Mouse (Mus musculus) adrenal gland, adult 2 months (tissue): ENCODE data around the gene Rbp7. TPM values are rescaled to one million over a fixed set of nuclear protein-coding genes. Genes with fewer than 3 reads are reported as not detected.
"Not testable (repeated sequence)": the region's sequence is repeated elsewhere in the genome, so short reads cannot be mapped to it uniquely, and the experiment has no call there.

Experiments
- DNase-seq: peaks from one replicate; pipeline ENCODE4 v3.0.0; 2021
- long read RNA-seq: library from polyadenylated mRNA; stranded (forward); transcript quantifications from one replicate; pipeline ENCODE4 v2.0.0, GENCODE M21; 2021
- polyA plus RNA-seq: library from polyadenylated mRNA; depleted of rRNA; stranded (reverse); fragments of >200 nt; gene quantifications from 2 replicates; pipeline ENCODE4 v1.2.3, GENCODE M21; 2012; rRNA removed
- total RNA-seq, 2 experiments: library from RNA; stranded (reverse); gene quantifications; 2 replicates each; pipeline ENCODE4 v1.2.3; 2021

Rbp7 gene
- 10 to 100 TPM; 13.3 to 14.3 TPM for total RNA-seq
- 3.4 and 6.1 TPM in 2 replicates for polyA plus RNA-seq
- long read RNA-seq, transcript Rbp7-201 (4 exons, 619 nt), result major isoform, 17 of 18 reads
- long read RNA-seq, partial matches to known transcripts, result 0 of 18 reads
- long read RNA-seq, other reads (novel, unspliced or antisense), result 1 of 18 reads

GRCm38 (mm10) chr4:149454879-149455278, at the start of gene Rbp7:
Gene Rbp7 (minus strand): TSS chr4:149454978.
- no peak for DNase-seq

GRCm38 (mm10) chr4:149504363-149504762, 49.6 kb upstream of the Rbp7 start:
- no peak for DNase-seq

- DNase-seq, result no peak
Measured at GRCm38 (mm10) chr4:149499790-149500189, 45.0 kb upstream of the Rbp7 start.

DNA sequence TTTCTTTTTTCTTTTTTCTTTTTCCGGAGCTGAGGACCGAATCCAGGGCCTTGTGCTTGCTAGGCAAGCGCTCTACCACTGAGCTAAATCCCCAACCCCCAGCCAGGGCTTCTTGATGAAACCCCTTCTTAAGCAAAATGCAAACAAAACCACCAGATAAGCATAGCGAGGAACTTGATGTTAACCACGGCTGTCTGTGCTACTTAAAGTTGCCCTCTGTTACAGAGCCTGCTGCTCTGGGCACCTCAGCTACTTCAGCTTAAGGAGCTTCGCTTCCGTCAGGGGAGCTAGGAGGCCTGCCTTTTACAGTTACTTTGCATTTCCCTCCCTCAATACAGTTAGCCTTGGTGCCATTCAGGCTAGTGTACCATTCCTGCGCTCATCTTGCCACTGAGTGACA, 44.1 kb upstream of the Rbp7 start:
- no peak for DNase-seq

- DNase-seq, result no peak
Measured at GRCm38 (mm10) chr4:149496612-149497011, 41.8 kb upstream of the Rbp7 start.

DNA sequence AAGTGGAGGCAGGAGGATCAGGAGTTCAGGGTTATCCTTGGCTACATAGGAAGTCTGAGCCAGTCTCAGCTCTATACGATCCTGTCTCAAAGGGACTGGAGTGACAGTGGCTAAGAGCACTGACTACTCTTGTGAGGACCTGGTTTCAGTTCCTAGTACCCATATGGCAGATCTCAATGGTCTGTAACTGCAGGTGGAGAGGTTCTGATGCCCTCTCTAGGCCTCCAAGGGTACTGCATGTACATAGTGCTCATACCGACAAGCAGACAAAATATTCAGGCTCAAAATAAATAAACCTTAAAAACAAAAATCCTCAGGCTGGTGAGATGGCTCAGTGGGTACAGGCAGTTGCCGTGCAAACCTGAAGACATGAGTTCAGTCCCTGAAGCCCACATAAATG, 36.4 kb upstream of the Rbp7 start:
- DNase-seq, result no peak

DNA sequence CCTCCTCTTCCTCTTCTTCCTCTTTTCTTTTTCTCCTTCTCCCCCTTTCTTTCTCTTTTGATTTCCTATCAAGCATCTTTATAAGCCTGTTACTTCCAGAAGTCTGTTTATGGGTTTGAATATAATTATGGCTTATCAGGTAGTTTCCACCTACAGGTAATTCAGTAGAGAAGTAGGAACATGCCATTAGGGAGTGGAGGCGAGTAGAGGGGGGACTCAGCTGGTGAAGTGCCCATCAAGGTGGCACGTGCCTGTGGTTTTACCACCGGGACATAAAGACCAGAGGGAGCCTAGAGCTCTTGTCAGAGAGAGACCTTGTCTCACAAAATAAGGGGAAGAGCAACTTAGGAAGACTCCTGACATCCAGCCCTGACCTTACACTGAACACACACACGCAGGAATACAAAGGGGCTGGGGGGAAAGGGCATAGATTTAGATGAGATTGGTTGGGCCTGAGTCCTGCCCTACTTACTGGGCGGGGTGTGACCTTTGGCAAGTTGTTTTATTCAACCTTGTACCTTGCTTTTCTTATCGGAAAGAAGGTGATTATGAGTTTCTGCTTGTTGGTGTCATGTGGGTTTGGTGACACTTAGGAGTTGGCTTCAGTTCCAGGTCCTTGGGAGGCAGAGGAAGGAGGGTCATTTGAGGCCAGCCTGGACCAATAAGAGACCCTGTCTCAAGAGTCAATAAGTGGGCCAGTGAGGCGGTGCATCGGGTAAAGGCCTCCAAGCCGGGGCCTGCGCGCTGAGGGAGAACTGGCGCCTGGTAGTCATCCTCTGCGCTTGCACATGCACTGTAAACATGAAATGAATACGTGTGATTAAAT, 34.9 kb upstream of the Rbp7 start:
- DNase-seq, result no peak

- DNase-seq, result no peak
Measured at GRCm38 (mm10) chr4:149487729-149488128, 33.0 kb upstream of the Rbp7 start.

GRCm38 (mm10) chr4:149485825-149486206, 31.0 kb upstream of the Rbp7 start:
- DNase-seq, result peak; percentile 31

DNA sequence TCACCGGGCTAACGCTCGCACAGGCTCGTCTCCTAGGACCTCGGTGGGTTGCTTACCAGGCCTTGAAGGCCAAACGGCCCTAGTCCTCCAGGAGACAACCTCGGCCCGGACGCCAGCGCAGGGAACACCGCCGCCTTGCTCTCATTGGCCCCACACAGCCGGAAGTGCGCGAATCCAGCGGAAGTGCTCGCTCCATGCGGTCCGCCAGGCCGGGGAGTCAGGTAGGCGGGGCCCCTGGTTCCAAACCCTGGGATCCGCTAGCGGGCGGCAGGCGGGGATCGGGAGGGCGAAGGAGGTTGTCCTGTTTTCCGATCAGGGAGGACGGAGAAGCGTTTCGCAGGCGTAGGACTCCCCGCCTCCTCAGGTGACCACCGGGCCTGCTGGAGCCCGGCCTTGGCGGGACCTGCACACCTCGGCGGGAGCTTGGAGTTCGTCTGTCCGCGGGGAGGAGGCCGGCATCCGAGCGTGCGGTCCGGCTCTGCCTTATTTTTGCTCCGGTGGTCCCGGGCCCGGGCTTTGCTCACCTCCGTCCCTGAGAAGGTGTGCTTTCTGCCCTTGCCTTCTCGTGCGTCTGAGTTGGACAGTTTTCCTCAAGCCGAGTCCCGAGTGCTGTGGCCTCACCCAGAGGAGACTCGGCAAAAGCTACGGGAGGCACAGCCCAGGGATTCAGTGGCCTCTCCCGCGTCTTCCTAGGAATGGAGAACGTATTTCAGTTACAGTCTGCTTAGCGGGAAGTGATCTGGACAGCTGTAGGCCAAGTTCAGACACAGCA, 30.5 kb upstream of the Rbp7 start, which contains the start of the genes Nmnat1 and Lzic:
Nmnat1 (minus strand) TSS at position 150 of the 772 bp plus-strand sequence.
Lzic (plus strand) TSS at position 177 of the 772 bp plus-strand sequence.
- peak; percentile 96 for DNase-seq

- no peak for DNase-seq
Measured at GRCm38 (mm10) chr4:149484566-149484965, 29.8 kb upstream of the Rbp7 start.

GRCm38 (mm10) chr4:149477078-149477477, 22.3 kb upstream of the Rbp7 start, which contains the start of gene Tmem274:
Gene Tmem274 (plus strand): TSS chr4:149477378.
- no peak for DNase-seq

GRCm38 (mm10) chr4:149475096-149475495, 20.3 kb upstream of the Rbp7 start:
- DNase-seq, result no peak

- no peak for DNase-seq
Measured at GRCm38 (mm10) chr4:149469557-149469956, 14.8 kb upstream of the Rbp7 start.

- no peak for DNase-seq
Measured at GRCm38 (mm10) chr4:149463435-149463950, 8.7 kb upstream of the Rbp7 start.

DNA sequence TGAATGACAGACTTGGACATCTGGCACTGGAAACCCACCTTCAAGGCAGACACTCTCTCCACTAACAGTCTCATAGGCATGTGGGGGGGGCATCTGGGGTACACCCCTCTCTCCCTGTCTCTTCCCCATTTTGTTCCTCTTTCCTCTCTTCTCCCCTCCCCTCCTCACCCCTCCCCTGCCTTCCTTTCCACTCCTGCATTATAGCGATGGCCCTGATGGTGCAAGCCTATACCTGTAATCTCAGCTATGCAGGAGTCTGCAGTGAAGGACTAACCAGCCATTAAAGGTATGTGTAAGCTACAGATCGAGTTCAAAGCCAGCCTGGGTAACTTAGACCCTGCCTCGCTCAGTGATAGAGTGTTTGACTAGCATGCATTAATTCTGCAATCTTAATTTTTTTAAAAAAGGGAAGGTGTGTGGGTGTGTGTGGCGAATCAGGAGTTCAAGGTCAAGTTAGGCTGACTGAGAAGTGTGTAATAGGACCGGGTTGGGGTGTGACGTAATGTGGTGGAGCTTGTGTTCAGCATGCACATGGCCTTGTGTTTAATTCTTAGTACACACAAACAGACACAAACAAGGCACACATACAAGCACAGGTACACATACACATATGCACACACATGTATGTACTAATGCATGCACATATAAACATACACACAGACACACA, 7.7 kb upstream of the Rbp7 start:
- DNase-seq, result peak; percentile 21

DNA sequence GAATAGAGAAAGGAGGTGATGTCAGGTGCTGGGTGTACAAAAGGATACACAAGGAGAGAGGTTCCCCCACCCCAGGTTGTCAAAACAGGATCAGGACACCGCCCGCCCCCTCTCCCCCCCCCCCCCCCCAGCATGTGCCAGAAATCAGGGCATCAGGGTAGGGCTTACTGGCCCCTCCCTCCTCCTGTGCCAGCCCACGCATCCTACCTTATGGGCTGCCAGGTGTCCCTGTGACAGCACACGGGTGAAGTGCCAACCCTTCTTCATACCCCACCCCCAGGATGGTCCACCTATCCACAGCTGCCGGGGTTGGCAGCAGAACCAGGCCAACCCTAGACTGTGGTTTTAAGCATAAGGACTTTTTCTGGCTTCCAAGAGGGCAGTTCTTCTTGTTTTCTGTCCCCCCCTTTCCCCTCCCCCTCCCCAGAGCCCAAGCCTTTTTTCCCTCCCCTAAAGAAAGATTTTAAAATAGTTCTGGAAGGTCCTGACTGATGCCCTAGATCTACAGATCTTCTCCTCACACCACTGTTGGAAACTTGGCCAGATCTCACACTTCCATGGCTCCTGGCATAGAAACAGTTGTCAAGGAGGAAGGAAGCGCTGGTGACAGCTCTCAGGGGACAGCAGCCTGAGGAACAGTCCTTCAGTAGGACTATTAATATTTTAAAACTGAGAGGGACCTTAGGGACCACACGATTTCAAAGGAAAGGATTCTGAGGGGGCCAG, 7.0 kb upstream of the Rbp7 start:
- no peak for DNase-seq

- DNase-seq, result not testable (repeated sequence)
Measured at GRCm38 (mm10) chr4:149460475-149460874, 5.7 kb upstream of the Rbp7 start.

DNA sequence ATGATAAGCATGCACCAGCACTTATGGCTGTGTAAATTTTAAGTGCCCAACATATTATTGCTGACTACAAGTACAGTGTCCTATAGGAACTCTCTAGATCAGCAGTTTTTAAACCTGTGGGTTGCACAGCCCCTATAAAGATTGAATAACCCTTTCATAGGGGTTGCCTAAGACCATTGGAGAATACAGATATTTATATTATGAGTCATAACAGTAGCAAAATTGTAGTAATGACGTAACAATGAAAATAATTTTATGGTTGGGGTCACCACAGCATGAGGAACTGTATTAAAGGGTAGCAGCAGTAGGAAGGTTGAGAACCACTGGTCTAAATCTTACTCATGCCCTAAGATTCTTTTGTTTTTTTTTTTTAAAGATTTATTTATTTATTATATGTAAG, 4.6 kb upstream of the Rbp7 start:
- no peak for DNase-seq

- DNase-seq, result peak; percentile 27
Measured at GRCm38 (mm10) chr4:149458526-149458925, 3.7 kb upstream of the Rbp7 start.

DNA sequence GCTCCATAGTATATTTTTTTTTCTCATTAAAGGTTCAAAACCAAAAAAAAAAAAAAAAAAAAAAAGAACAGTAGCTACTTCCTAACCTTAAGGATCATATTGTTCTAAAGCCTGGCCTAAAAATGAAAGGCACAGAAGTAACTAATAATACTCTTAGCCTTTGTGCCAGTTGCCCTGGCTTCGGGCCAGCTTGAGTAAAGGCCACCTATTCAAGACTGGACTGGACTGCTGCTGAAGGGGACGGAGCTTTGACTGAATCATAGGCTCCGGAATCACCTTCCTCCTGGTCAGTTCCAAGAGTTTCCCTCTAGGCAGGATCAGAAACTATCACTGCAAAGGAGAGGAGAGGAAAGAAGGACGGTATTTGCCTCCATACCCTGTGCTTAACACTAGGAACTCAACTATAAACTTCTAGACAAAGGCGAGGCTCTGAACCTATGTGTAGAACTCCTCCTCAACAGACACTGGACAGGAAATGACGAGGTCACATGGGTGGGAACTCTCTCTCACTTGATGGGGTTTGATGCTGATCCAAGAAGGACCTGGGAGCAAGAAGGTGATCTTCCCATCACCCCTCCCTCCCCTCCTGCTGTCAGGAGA, 3.2 kb upstream of the Rbp7 start:
- peak; percentile 81 for DNase-seq
